Mouse (Mus musculus) gastrocnemius, postnatal 25 days (tissue): ENCODE measurements around the gene Hist1h2ah. TPM values are rescaled to one million over a fixed set of nuclear protein-coding genes. Genes with fewer than 3 reads are reported as not detected.

Experiments used
- DNase-seq: peaks from one replicate; pipeline ENCODE4 v3.0.0; 2022
- total RNA-seq, 2 experiments: library from RNA; stranded (reverse); gene quantifications; 1 replicate in 1 of 2; 2 replicates in 1 of 2; pipeline ENCODE4 v1.2.3; 2021

The Hist1h2ah gene
- total RNA-seq, 2 experiments from 2014 or later = 2.9 to 7.7 TPM

DNA sequence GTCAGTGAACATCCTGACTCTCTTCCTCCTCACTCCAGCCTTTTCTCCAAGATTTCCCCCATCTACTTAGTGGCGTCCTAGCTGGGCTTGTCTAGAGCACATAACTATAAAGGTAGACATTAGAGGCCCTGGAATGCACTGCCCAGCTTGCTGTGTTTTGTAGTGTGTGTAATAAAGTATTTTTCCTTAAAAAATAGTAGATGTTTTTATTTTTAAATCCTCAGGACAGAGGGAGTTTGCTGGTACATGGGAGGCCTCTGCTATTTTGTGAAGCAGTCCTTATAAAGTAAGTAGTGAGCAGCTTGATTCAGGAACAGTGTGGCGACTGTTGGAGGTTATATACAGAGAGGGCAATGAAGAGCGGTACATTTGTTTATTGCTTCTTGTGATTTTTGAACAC is 26.7 kb downstream of the Hist1h2ah start:
- no peak for DNase-seq

- DNase-seq = no peak
Observed at GRCm38 (mm10) chr13:22007872-22008271, 27.5 kb downstream of the Hist1h2ah start.

GRCm38 (mm10) chr13:22007121-22007510 is 28.3 kb downstream of the Hist1h2ah start:
- DNase-seq = no peak

GRCm38 (mm10) chr13:22006334-22007120 is 28.8 kb downstream of the Hist1h2ah start:
- no peak for DNase-seq

DNA sequence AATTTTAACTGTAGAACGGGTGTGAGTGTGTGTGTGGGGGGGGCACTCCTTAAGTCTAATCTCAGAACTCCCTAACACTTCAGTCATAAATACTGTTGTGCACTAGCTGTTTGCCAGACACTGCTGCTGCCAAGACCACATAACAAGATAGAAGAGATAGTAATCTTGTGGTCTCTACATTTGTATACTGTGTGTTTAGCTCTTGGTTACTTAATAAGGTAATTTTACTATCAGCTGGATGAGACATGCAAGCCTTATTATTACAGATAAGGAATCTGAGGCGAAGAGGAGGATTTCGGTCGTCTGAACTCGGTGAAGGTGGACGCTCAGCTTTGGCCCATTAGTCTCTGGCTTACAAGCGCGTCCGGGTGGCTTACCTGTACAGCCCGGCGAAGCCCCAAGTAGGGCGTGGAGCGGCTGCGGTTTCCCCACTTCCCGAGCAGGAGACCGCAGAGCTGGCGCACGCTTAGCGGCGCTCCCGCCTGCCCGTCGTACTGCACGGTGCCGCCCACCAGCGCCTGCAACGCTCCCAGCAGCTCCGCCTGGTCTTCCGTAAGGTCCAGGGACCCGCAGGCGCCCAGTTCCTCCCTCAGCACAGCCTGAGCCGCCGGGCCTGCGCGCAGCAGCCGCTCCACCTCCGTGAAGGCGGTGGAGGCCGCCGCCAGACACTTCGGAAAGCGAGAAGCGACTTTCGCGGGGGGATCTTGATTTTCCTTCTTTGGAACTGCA is 29.6 kb downstream of the Hist1h2ah start:
- peak; percentile 27 for DNase-seq

- no peak for DNase-seq
Observed at GRCm38 (mm10) chr13:22001823-22002222, 33.5 kb downstream of the Hist1h2ah start.

GRCm38 (mm10) chr13:22001346-22001745 is 34.0 kb downstream of the Hist1h2ah start:
- no peak for DNase-seq

DNA sequence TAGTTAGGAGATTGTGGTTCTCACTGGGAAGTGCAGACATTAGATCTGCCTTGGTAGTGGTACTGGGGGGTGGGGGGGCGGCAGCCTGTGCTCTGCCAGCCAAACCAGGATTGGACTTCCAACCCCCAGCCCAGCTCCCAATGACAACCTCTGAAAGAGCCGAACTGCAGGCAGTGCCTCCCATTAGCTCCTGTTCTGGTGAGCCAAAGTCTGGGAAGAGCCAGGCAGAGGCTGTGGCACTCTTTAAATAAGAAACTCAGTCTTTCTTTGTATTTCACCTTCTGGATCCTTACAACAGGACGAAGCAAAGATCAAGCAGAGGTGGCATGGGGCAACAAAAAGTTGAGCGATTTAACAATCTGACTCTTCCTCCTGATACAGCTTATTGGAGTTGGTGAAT is 36.2 kb downstream of the Hist1h2ah start:
- no peak for DNase-seq

GRCm38 (mm10) chr13:21998412-21998811 is 37.0 kb downstream of the Hist1h2ah start:
- no peak for DNase-seq

DNA sequence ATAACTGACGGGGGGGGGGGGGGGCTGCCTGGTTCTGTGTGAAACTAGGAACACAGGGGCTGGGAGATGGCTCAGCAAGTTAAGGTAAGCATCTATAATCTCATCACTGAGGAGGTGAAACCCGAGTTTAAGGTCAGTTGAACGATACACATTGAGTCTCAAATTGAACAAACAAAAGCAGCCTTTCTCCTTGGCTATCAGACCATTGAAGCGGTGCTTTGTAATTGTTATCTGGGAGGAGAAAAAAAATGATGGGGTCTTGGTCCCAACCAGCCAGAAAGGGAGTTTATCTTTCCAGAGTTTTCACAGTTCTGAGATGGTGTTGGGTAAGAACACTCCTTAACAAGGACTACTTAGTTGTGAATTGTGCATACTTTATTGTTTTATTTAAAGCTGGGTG is 37.5 kb downstream of the Hist1h2ah start:
- DNase-seq = no peak

DNA sequence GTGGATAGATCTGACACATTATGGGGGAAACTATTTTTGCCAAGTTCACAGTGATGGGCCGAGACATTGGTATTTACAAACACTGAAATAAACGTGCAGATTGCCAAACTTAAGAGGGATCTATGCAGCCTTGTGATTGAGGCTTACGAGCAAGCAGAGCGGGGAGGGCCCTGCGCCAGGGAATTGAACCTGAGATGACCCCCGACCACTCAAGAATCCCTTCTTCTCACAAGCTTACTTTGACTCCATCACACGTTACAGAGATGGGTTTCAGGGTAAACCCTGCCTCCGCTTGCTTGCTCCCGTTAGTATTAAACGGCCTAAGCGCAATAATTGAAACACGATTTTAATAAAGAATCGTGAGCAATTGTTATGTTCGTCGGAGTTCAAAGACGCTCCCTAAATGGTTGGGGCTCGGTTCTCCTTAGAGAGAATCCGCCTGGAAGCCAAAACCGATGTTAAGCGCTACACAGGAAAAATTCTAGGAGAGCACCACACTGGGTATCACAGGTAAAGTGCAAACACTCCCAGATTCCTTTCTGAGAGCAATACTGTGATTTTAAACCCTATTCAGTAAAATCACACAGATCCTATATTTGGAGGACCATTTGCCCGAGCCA is 38.1 kb downstream of the Hist1h2ah start:
- no peak for DNase-seq

- DNase-seq = no peak
Observed at GRCm38 (mm10) chr13:21996840-21997185, 38.6 kb downstream of the Hist1h2ah start.

- no peak for DNase-seq
Observed at GRCm38 (mm10) chr13:21996101-21996839, 39.1 kb downstream of the Hist1h2ah start.

DNA sequence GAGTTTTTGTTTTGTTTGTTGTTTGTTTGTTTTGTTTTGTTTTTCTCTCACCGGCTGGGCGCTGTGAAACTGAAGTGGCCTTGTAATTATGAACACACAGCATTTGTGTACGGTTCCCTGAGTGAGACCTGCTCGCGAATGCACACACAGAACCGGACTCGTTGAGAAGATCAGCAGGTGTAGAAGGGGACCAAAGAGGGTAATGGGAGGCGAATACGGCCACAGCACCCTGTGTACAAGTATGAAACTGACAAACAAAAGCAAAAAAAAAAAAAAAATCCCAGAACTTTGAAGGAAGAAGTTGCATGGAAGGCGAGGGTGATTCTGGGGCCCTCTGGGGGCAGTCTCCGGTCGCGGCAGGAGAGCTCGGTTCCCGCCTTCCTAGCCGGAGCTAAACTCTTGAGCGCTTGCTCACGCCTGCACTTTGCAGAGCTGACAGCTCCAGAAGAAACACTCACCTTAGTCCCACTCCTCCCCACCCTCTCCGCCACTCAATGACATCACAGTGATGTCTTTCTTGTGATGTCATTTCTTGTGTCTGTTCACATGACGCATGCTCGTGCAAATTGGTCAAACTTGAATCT is 39.9 kb downstream of the Hist1h2ah start:
- DNase-seq = no peak

- no peak for DNase-seq
Observed at GRCm38 (mm10) chr13:21994896-21995295, 40.5 kb downstream of the Hist1h2ah start.

- DNase-seq = no peak
Observed at GRCm38 (mm10) chr13:21993957-21994738, 41.2 kb downstream of the Hist1h2ah start.

DNA sequence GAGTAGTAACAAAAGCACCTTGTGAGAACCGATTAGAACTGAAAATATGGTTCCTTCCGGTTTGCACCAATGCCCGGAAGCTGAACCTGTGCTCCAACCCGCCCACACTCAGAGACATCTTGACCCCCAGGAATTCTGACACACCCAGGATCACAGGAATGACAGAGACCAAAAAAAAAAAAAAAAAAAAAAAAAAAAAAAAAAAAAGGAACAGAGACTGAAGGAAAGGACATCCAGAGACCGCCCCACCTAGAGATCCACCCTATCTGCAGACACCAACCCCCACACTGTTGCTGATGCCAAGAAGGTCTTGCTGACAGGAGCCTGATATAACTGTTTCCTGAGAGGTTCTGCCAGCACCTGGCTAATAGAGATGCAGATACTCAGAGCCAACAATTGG is 42.8 kb downstream of the Hist1h2ah start:
- no peak for DNase-seq
